Mouse (Mus musculus) liver, embryonic 14.5 days (tissue): ENCODE measurements around the gene Gm12248.

Experiments
- CTCF ChIP-seq: IDR thresholded peaks from 2 replicates; pipeline ENCODE4 v1.5.1; 2016; ENCODE audit warnings: antibody characterized with exemption, low read depth, control low read depth
- EP300 ChIP-seq: IDR thresholded peaks from 2 replicates; pipeline ENCODE4 v1.6.1; 2016; ENCODE audit warnings: antibody characterized with exemption, low read depth

DNA sequence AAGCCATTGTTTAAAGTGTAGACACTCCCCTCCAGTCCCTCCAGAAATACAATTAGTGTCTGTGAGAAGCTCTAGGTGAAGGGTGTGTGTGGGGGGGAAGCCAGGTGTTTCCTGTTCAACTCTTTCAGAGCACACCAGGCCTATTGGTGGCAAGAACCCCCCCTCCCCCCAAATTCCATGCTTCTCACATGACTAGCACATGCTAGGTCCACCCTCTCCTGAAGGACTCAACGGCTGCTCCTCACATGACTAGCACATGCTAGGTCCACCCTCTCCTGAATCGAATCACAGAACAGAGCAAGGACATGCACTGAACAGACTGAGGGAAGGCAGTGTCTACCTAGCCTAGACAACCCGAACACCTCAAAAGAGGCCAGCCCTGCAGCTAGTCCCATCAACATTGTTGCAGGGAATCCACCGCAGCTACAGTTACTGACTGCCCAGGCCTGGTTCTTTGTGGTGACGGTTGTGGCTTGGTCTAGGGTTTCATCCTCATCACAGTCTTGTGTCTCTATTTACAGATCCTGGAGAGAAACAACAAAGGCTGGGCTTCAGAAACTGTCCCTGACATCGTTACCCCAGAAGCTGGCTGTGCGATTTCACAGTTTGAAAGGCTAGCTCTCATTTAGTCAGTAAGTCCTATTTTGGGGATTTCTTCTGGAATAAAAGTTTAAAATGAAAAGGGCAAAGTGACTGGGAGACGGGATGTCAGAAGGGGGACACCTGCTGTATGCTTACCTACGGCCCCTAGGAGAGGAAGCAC is 9.8 kb upstream of the Gm12248 start:
- TF ChIP-seq CTCF (no peak), EP300 (no peak)
